Mouse (Mus musculus): ENCODE data around the gene Tex35. TPM values are rescaled to one million over a fixed set of nuclear protein-coding genes. Genes with fewer than 3 reads are reported as not detected.

Tex35 gene
- not detected in 2 replicates for polyA plus RNA-seq (2015; fragmentation: Nextera tagmentation; extraction: Ambion mirVana)

GRCm38 (mm10) chr1:157108580-157108979 is at the start of gene Tex35:
Gene Tex35 (minus strand): TSS chr1:157108680.

Other genes starting within 250 kb of the Tex35 start
- 29.4 and 36.9 TPM in 2 replicates for gene Ralgps2, start 169.1 kb downstream of the Tex35 start, polyA plus RNA-seq (2015; fragmentation: Nextera tagmentation; extraction: Ambion mirVana)